8 mouse cellular contexts compared by ENCODE assay signal in the genomic region with DNA sequence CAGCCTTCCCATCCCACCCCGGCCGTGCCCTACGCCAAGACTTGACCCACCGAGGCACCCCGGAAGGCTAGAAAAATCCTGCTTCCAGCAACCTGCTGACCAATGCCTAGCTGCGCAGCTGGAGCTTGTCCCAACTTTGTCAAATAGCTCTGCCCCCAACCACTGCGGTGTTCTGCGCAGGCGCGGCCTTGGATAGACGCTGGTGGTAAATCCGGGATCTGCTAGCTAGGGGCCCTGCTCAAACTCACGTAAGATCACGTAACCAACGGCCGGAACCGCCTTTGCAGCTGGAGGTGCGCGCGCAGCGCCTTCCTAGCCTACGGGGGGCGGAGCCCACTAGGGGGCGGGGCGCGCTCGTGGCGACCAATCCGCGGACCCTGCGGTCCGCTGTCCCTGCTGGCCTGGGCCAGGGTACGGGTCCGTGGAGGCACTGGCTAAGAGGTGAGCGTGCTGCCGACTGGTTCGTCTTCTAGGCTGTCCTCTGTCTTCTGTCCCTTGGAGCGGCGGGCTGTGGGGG. TPM values are rescaled to one million over a fixed set of nuclear protein-coding genes. Genes with fewer than 3 reads are reported as not detected.
DNase-seq lines count a peak whose midpoint lies in the region; ATAC-seq lines count a peak whose summit lies in the region.

A gene (plus strand): TSS at position 249 of the 517 bp plus-strand sequence.

- peak within 1 kb of the TSS; percentile 90 for H3K27ac ChIP-seq in hindbrain, embryonic 12.5 days

- peaks cover 28% of the 10 kb centered on the region for H3K36me3 ChIP-seq in hindbrain, embryonic 12.5 days

- H3K27me3 ChIP-seq in hindbrain, embryonic 12.5 days, result no peaks in the 10 kb centered on the region

- H3K4me3 ChIP-seq in hindbrain, embryonic 12.5 days, result peak within 1 kb of the TSS; percentile 85

- WGBS in hindbrain, embryonic 12.5 days, result under 1% methylated on average over 39 of the region's 39 CpGs

- H3K9ac ChIP-seq in hindbrain, embryonic 12.5 days, result peak within 1 kb of the TSS; percentile 83

- H3K4me2 ChIP-seq in hindbrain, embryonic 12.5 days (replicated peaks), result peak within 1 kb of the TSS; percentile 86

- peak; percentile 93 for ATAC-seq in hindbrain, embryonic 12.5 days (ENCODE audit: low FRiP score)

- DNase-seq in NIH3T3 (ENCODE audit: low read depth), result peak; percentile 100
- peak; percentile 100 for DNase-seq in cerebellum, postnatal 10 days
- DNase-seq in frontal cortex, postnatal 10 days (ENCODE audit: low spot score in 2 of 2), result peak; percentile 98
- DNase-seq in layer of hippocampus, postnatal 14 days (ENCODE audit: low spot score in 2 of 2), result peak; percentile 98 to 99
- peak; percentile 100 for DNase-seq in lung, postnatal 14 days
- peak; percentile 97 for DNase-seq in retina, adult 2 months (ENCODE audit: low read depth, low spot score)
- peak; percentile 97 for DNase-seq in thymus, postnatal 36 days

- H3K9me3 ChIP-seq in hindbrain, embryonic 12.5 days (replicated peaks), result no peaks in the 10 kb centered on the region

- H3K4me1 ChIP-seq in hindbrain, embryonic 12.5 days, result peaks cover 36% of the 10 kb centered on the region

RNA-seq across cellular contexts. Expression of the gene that starts here (rescaled TPM):
- 21.4 and 22.5 TPM in 2 replicates for polyA plus RNA-seq in hindbrain, embryonic 12.5 days (2016; fragmentation: Nextera tagmentation; extraction: Ambion mirVana)
- 10 to 100 TPM; 24.9 to 26.7 TPM for total RNA-seq in layer of hippocampus, postnatal 14 days (2021)

Comparison
In these comparisons a context has a peak if more than half of its experiments do, and no peak if none do; other contexts are left out.
1. Peak in every context shown above with its lines: DNase-seq, ATAC-seq, H3K4me3 ChIP-seq and H3K27ac ChIP-seq.